Mouse (Mus musculus) ES-Bruce4 (cell line): ENCODE results near the gene Ackr3.

ENCODE experiments used
- CTCF ChIP-seq: IDR thresholded peaks from one replicate; pipeline ENCODE4 v1.8.1; 2011; ENCODE audit warnings: low read depth, low read length
- POLR2A ChIP-seq: IDR thresholded peaks from one replicate; pipeline ENCODE4 v1.8.1; 2011; ENCODE audit warnings: low read length; ENCODE audit not compliant: insufficient read depth

DNA sequence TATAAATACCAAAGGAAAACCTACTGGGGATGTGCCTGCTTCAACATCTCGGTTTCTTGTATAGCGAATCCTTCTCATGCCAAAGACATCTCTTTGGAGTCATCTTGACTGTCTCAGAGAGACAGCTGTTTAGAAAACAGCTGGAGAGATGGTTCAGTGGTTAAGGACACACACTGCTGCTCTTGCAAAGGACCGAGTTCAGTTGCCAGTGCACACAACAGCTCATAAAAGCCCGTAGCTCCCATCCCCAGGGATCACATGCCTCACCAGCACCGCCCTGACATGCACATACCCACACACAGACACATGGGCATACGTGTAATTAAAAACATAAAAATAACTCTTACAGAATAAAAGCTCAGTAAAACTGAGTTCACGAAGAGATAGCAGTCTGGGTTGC lies 40.6 kb upstream of the Ackr3 start:
- no peak for TF ChIP-seq CTCF
- TF ChIP-seq POLR2A = no peak
